ENCODE assay signal across 8 mouse cellular contexts in genomic region chr5:119682646-119683515, GRCm38 (mm10). TPM values are rescaled to one million over a fixed set of nuclear protein-coding genes. Genes with fewer than 3 reads are reported as not detected.
DNase-seq lines count a peak whose midpoint lies in the region; ATAC-seq lines count a peak whose summit lies in the region.
"Had no signal": no experiment of that assay in that cellular context is flagged by ENCODE, and none has a peak within 500 bp of the region (broad histone marks: within the 10 kb centered on the region; RNA-seq: fewer than 3 reads in every experiment).

No protein-coding gene starts in this region.

- 8% methylated on average over 40 of the region's 40 CpGs for WGBS in neural tube, embryonic 15.5 days
- WGBS in embryonic facial prominence, embryonic 10.5 days = 2% methylated on average over 40 of the region's 40 CpGs

- H3K27ac ChIP-seq in neural tube, embryonic 15.5 days (replicated peaks) = no peak overlapping the region
- H3K27ac ChIP-seq in embryonic facial prominence, embryonic 10.5 days (replicated peaks) = peak overlapping the region; percentile 87

- no peaks in the 10 kb centered on the region for H3K36me3 ChIP-seq in neural tube, embryonic 15.5 days
- H3K36me3 ChIP-seq in embryonic facial prominence, embryonic 10.5 days (replicated peaks) = peaks cover 47% of the 10 kb centered on the region

- no peak for ATAC-seq in neural tube, embryonic 15.5 days (ENCODE audit: low FRiP score)

- peaks cover 12% of the 10 kb centered on the region for H3K4me1 ChIP-seq in neural tube, embryonic 15.5 days
- H3K4me1 ChIP-seq in embryonic facial prominence, embryonic 10.5 days = peaks cover 85% of the 10 kb centered on the region

- H3K4me3 ChIP-seq in neural tube, embryonic 15.5 days (replicated peaks) = no peak overlapping the region
- H3K4me3 ChIP-seq in embryonic facial prominence, embryonic 10.5 days = peak overlapping the region; percentile 59

- no peak overlapping the region for H3K4me2 ChIP-seq in neural tube, embryonic 15.5 days

- H3K27me3 ChIP-seq in neural tube, embryonic 15.5 days (replicated peaks) = peaks cover 96% of the 10 kb centered on the region
- H3K27me3 ChIP-seq in embryonic facial prominence, embryonic 10.5 days (replicated peaks; ENCODE audit: low read depth, poor library complexity, severe bottlenecking) = peaks cover 100% of the 10 kb centered on the region

- peak; percentile 73 for DNase-seq in neural tube, embryonic 10.5 days (ENCODE audit: extremely low spot score, low spot score)
- DNase-seq in embryonic facial prominence, embryonic 10.5 days (ENCODE audit: low spot score) = peak; percentile 66
- DNase-seq in kidney, postnatal 4 days = peak; percentile 62 to 67
- DNase-seq in retina, postnatal 1 day = peak; percentile 69
- DNase-seq in gastrocnemius, adult 18-20 months (ENCODE audit: low spot score) = no peak
- DNase-seq in yolk sac, embryonic 10.5 days (ENCODE audit: low spot score) = no peak

- H3K9ac ChIP-seq in neural tube, embryonic 15.5 days (replicated peaks) = no peak overlapping the region

- H3K9me3 ChIP-seq in neural tube, embryonic 15.5 days (replicated peaks) = no peaks in the 10 kb centered on the region
- no peaks in the 10 kb centered on the region for H3K9me3 ChIP-seq in embryonic facial prominence, embryonic 10.5 days

RNA-seq across cellular contexts. Expression of gene Tbx3, which starts 12.4 kb away (rescaled TPM):
- 4.1 and 8.4 TPM in 2 replicates for polyA plus RNA-seq in neural tube, embryonic 15.5 days (2015; fragmentation: Nextera tagmentation; extraction: Ambion mirVana)
- 58.3 and 64.8 TPM in 2 replicates for polyA plus RNA-seq in embryonic facial prominence, embryonic 10.5 days (2016; fragmentation: Nextera tagmentation; extraction: Ambion mirVana)
- 1 to 10 TPM; 4.5 to 8.7 TPM for total RNA-seq in gastrocnemius, adult 18-20 months (2021)
- total RNA-seq: megakaryocyte-erythroid progenitor cell, adult 5-6 weeks had no signal

Comparison
In these comparisons a context has a peak if more than half of its experiments do, and no peak if none do; other contexts are left out.
1. DNase-seq: peak in neural tube, embryonic 10.5 days (single experiment), embryonic facial prominence, embryonic 10.5 days (single experiment), kidney, postnatal 4 days (2 of 2) and retina, postnatal 1 day (single experiment); none in gastrocnemius, adult 18-20 months (single experiment) and yolk sac, embryonic 10.5 days (single experiment).